Mouse (Mus musculus): ENCODE results near the gene Sort1. TPM values are rescaled to one million over a fixed set of nuclear protein-coding genes. Genes with fewer than 3 reads are reported as not detected.

The Sort1 gene
- polyA plus RNA-seq, 1 experiment from 2014 or later, result 16.6 TPM

DNA sequence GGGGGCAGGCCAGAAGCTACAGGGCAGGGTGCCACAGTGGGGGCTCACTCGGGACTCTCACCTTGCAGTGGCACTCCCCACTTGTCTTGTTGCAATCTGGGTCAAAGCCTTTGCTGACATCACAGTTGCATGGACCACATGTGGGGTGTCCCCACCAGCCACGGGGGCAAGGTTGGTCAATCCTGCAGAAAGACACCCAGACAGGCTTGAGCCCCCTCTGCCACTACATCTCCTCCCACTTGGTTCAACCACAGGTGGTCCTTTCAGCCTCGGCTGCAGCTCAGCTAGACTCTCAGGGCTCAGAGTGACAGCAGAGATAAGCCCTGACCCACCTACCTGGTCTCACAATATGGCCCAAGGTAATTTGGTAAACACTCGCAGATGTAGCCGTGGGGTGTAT lies 116.6 kb downstream of the Sort1 start:
- Histone ChIP-seq H3K4me3 (ENCODE audit: low read depth, low read length) (no peak overlapping the region), H3K36me3 (ENCODE audit: control insufficient read depth, insufficient read depth, low read length) (peaks cover 100% of the 10 kb centered on the region), H3K9ac (ENCODE audit: low read length) (no peak overlapping the region), H3K9me3 (replicated peaks; ENCODE audit: control insufficient read depth, low read length) (no peaks in the 10 kb centered on the region), H3K4me2 (ENCODE audit: low read length) (no peak overlapping the region), H3K27ac (ENCODE audit: low read depth, low read length) (no peak overlapping the region), H3K4me1 (ENCODE audit: control insufficient read depth, insufficient read depth, low read length) (peaks cover 6% of the 10 kb centered on the region), H3K27me3 (replicated peaks; ENCODE audit: control insufficient read depth, insufficient read depth, low read length) (no peaks in the 10 kb centered on the region)
- WGBS, result 92% methylated on average over 5 of the region's 5 CpGs
- DNase-seq (ENCODE audit: low spot score) (no peak), ATAC-seq (no peak)

DNA sequence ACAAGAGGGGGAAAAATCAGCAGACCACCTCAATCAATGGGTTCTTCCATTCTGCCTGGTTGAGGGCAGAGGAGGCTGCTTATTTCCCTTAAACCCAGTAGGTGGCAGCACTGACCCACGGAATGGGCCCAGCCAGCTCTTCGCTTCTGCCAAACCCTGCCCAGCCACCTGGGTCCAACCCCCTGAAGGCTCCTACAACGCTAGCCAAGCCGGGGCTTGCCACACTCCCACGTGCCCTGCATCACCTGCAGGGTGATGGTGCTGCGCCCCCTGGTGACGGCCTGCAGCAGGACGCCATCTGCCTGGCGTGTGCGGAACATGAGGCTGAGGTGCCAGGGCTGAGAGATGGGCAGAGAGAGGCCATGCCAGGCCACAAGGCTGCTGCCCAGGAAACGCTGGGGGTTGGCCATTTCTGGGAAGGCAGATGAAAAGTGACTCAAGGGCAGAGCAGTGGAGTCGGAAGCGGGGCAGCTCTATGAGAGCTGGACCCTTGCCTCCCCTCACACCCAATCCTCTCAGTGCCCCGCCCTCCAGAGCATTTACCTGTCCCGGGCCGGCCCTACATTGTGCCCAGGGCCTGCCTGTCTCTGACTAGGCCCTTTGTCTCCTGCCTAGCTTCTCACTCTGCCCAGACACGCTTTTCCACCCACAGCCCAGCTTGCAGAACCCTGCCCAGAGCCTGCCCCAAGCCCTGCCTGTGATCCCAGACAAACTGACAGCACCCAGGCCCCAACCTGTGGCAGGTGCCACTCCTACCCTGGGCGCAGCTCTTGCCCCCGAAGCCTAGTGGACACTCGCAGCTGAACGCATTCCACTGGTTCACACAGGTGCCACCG lies 118.0 kb downstream of the Sort1 start:
- peaks cover 97% of the 10 kb centered on the region for H3K36me3 ChIP-seq (ENCODE audit: control insufficient read depth, insufficient read depth, low read length)
- no peaks in the 10 kb centered on the region for H3K9me3 ChIP-seq (replicated peaks; ENCODE audit: control insufficient read depth, low read length)
- H3K4me1 ChIP-seq (ENCODE audit: control insufficient read depth, insufficient read depth, low read length), result peaks cover 13% of the 10 kb centered on the region
- no peaks in the 10 kb centered on the region for H3K27me3 ChIP-seq (replicated peaks; ENCODE audit: control insufficient read depth, insufficient read depth, low read length)
- peak overlapping the region; percentile 32; the same call in 1 of the 2 replicates for H3K9ac ChIP-seq (ENCODE audit: low read length)
- peak overlapping the region; percentile 66 for H3K27ac ChIP-seq (ENCODE audit: low read depth, low read length)
- DNase-seq (ENCODE audit: low spot score) (peak; percentile 96), ATAC-seq (peak; percentile 91)
- no peak overlapping the region for H3K4me3 ChIP-seq (ENCODE audit: low read depth, low read length)
- 0 out of 2 replicates have a peak overlapping the region, but pooled peaks have one; percentile 12 for H3K4me2 ChIP-seq (ENCODE audit: low read length)
- 37% methylated on average over 22 of the region's 22 CpGs for WGBS

DNA sequence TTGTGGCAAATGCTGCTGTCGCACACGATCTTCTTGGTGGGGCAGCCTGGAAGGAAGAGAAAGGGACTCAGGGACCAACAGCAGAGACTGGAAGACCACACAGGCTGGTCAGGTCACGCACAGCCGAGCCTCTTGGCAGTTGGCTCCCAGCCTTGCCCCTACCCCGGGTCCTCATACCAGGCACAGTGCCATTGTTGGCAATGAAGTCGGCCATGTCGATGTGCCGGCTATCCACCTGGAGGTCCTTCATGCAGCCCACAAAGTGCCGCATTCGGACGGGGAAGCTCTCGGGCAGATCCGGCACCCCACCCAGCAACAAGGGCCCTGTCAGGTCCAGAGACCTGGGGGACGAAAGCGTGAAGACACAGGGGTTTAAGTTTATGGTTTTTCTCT lies 118.6 kb downstream of the Sort1 start:
- 78% methylated on average over 15 of the region's 15 CpGs for WGBS
- no peak overlapping the region for H3K4me2 ChIP-seq (ENCODE audit: low read length)
- no peak overlapping the region for H3K4me3 ChIP-seq (ENCODE audit: low read depth, low read length)
- H3K36me3 ChIP-seq (ENCODE audit: control insufficient read depth, insufficient read depth, low read length), result peaks cover 95% of the 10 kb centered on the region
- H3K27ac ChIP-seq (ENCODE audit: low read depth, low read length), result peak overlapping the region; percentile 66; the same call in 1 of the 2 replicates
- H3K9me3 ChIP-seq (replicated peaks; ENCODE audit: control insufficient read depth, low read length), result no peaks in the 10 kb centered on the region
- H3K4me1 ChIP-seq (ENCODE audit: control insufficient read depth, insufficient read depth, low read length), result peaks cover 13% of the 10 kb centered on the region
- ATAC-seq (no peak), DNase-seq (ENCODE audit: low spot score) (no peak)
- no peaks in the 10 kb centered on the region for H3K27me3 ChIP-seq (replicated peaks; ENCODE audit: control insufficient read depth, insufficient read depth, low read length)
- H3K9ac ChIP-seq (ENCODE audit: low read length), result no peak overlapping the region

DNA sequence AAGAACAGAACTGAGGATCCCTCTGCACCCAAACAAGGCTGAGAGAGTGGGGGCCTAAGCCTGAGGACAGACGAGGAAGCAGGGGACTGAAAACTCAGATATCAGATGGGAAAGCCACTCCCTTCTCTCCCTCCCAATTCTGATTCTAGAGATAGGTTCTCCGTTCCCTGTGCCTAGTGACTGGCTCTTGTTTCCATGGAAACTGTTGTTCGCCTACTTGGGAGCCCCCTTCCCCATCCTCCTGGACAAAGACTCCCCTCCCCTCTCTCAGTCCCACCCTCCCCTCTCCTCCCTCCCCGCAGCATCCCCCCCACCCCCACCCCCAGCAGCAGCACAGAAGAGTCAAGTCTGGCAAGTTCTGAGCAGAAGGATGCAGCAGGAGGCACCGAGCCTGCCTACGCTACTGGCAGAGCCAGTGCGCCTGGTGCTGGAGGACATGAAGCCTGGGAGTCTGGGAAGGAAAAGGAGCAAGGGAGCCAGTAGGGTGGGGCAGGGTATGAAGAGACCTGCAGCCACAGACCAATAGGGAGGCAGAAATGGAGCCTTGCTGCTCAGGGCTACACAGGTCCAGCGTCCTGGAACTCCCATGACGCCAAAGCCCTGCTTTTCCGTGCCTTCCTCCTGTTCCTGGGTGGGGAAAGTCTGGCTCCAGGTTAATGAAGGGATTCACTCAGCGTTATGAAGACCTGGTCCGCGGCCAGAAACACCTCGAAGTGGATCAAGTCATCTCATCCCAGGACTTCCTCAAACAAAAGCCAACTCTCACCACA lies 121.8 kb downstream of the Sort1 start:
- no peaks in the 10 kb centered on the region for H3K27me3 ChIP-seq (replicated peaks; ENCODE audit: control insufficient read depth, insufficient read depth, low read length)
- DNase-seq (ENCODE audit: low spot score) (peak; percentile 83), ATAC-seq (peak; percentile 42)
- peak overlapping the region; percentile 43 for H3K9ac ChIP-seq (ENCODE audit: low read length)
- peaks cover 28% of the 10 kb centered on the region for H3K4me1 ChIP-seq (ENCODE audit: control insufficient read depth, insufficient read depth, low read length)
- H3K27ac ChIP-seq (ENCODE audit: low read depth, low read length), result peak overlapping the region; percentile 52
- peak overlapping the region; percentile 4; the same call in 1 of the 2 replicates for H3K4me2 ChIP-seq (ENCODE audit: low read length)
- H3K4me3 ChIP-seq (ENCODE audit: low read depth, low read length), result no peak overlapping the region
- H3K9me3 ChIP-seq (replicated peaks; ENCODE audit: control insufficient read depth, low read length), result no peaks in the 10 kb centered on the region
- WGBS, result 20% methylated on average over 14 of the region's 14 CpGs
- H3K36me3 ChIP-seq (ENCODE audit: control insufficient read depth, insufficient read depth, low read length), result peaks cover 83% of the 10 kb centered on the region

DNA sequence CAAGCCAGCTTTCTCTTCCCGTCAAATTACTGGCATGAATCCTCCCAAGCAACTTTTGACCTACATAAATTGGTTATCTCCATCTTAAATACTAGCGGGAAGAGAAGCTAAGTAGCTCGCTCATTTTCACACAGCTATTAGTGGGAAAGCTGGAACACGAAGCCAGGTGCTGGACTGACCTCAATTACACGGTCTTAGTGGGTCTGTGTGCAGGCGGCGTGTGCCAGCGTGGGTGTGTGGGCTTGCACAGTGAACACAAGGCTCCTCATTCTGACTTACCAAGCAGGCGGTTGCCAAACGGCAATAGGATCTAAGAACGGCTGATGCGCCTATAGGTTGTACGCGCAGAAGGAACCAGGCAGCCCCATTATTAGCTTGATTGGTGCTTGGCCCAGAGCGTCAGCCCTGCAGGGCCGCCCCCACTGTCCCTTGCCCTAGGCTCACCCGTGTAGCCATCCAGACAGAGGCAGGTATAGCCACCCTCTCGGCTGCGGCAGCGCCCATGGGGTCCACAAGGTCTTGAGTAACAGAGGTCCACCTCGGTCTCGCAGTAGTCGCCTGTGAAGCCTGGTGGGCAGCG lies 122.5 kb downstream of the Sort1 start:
- no peak overlapping the region for H3K4me3 ChIP-seq (ENCODE audit: low read depth, low read length)
- H3K4me2 ChIP-seq (ENCODE audit: low read length), result no peak overlapping the region
- ATAC-seq, result no peak

DNA sequence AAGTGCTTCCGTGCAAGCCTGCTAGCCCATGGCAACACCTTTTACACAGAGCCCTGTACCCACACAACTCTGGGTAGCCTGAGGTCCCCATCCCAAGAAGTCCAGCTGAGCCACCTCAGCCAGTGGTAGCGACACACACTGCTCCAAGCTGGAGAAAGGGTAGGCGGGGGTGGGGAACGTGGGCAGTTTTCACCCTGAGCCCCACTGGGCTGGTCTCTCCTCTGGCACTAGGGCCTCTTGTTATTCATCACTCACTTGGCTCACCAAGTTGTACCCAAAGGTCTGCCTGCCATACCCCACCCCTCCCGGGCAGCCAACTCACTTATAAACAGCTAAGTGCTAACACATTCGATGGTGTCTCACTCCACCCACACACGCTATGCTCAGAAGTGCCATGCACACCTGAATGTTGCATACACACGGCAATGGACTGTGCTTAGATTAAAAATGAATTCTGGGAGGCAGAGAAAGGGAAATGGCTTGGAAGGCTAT lies 124.7 kb downstream of the Sort1 start:
- Histone ChIP-seq H3K36me3 (ENCODE audit: control insufficient read depth, insufficient read depth, low read length) (peaks cover 72% of the 10 kb centered on the region), H3K4me3 (ENCODE audit: low read depth, low read length) (no peak overlapping the region), H3K9me3 (replicated peaks; ENCODE audit: control insufficient read depth, low read length) (peaks cover 5% of the 10 kb centered on the region; the same call in 1 of the 2 replicates), H3K4me1 (ENCODE audit: control insufficient read depth, insufficient read depth, low read length) (peaks cover 41% of the 10 kb centered on the region), H3K27me3 (replicated peaks; ENCODE audit: control insufficient read depth, insufficient read depth, low read length) (no peaks in the 10 kb centered on the region), H3K27ac (ENCODE audit: low read depth, low read length) (no peak overlapping the region), H3K4me2 (ENCODE audit: low read length) (no peak overlapping the region), H3K9ac (ENCODE audit: low read length) (no peak overlapping the region)
- no peak for ATAC-seq
- no peak for DNase-seq (ENCODE audit: low spot score)
- WGBS, result 89% methylated on average over 8 of the region's 8 CpGs

More for the DNA sequence above, 122.5 kb downstream of the Sort1 start:
- DNase-seq (ENCODE audit: low spot score), result no peak
- H3K27ac ChIP-seq (ENCODE audit: low read depth, low read length), result peak overlapping the region; percentile 52
- H3K4me1 ChIP-seq (ENCODE audit: control insufficient read depth, insufficient read depth, low read length), result peaks cover 35% of the 10 kb centered on the region
- peaks cover 76% of the 10 kb centered on the region for H3K36me3 ChIP-seq (ENCODE audit: control insufficient read depth, insufficient read depth, low read length)
- H3K9ac ChIP-seq (ENCODE audit: low read length), result peak overlapping the region; percentile 17; the same call in 1 of the 2 replicates
- WGBS, result 74% methylated on average over 24 of the region's 24 CpGs
- H3K27me3 ChIP-seq (replicated peaks; ENCODE audit: control insufficient read depth, insufficient read depth, low read length), result no peaks in the 10 kb centered on the region
- H3K9me3 ChIP-seq (replicated peaks; ENCODE audit: control insufficient read depth, low read length), result no peaks in the 10 kb centered on the region

DNA sequence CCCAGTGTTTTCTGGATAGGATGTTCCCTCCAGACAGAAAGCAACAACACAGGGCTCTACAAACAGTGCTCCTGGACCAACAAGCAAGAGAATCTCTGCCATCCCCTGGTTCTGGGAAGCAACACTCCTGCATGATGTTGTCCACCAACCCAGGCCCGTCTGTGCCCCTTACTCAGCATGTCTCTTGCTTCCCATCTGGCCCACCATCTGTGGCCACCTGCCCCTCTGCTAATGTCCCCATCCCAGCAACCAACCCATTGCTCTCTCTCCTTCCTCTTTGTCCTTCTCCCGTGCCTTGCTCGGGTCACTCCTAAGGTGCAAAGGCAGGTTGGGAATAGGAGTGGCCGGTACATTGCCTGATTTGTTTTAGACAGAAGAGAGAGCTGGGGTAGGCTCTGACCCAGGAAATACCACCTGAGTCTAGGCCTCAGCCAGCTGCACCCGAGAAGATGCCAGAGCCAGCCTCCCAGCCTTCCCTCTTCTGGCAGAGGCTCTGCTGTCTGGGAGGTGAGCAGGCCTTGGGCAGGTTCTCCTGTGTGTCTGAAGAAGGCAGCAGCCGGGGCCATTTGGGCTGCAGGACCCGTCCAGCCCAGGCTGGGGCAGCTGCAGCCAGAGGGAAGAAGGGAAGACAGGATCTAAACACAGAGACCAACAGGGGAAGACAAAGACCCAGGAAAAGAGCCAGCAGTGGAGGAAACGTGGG lies 125.9 kb downstream of the Sort1 start:
- peak overlapping the region; percentile 80 for H3K9ac ChIP-seq (ENCODE audit: low read length)
- H3K27ac ChIP-seq (ENCODE audit: low read depth, low read length), result peak overlapping the region; percentile 99
- H3K4me2 ChIP-seq (ENCODE audit: low read length), result peak overlapping the region; percentile 88
- no peaks in the 10 kb centered on the region for H3K27me3 ChIP-seq (replicated peaks; ENCODE audit: control insufficient read depth, insufficient read depth, low read length)
- peaks cover 71% of the 10 kb centered on the region for H3K36me3 ChIP-seq (ENCODE audit: control insufficient read depth, insufficient read depth, low read length)
- peaks cover 47% of the 10 kb centered on the region for H3K4me1 ChIP-seq (ENCODE audit: control insufficient read depth, insufficient read depth, low read length)
- ATAC-seq (peak; percentile 8), DNase-seq (ENCODE audit: low spot score) (no peak)
- peaks cover 7% of the 10 kb centered on the region for H3K9me3 ChIP-seq (replicated peaks; ENCODE audit: control insufficient read depth, low read length)
- WGBS, result 21% methylated on average over 8 of the region's 8 CpGs
- peak overlapping the region; percentile 38 for H3K4me3 ChIP-seq (ENCODE audit: low read depth, low read length)

DNA sequence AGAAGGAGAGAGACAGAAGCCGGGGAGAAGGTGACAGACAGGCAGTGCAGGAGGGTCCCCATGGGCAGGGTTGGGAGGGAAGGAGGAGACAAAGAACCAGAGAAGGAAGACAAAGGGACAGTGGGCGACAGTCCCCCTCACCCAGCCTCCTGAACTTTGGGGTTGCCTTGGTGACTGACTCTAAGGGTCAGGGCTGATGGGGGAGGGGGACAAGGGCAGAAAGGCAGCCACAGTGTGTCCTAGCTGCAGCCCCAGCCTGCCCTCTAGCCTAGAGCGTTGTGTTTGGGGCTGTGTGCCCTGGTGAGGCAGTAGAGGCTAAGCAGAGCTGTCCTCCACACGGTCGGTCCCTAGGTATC lies 126.5 kb downstream of the Sort1 start:
- ATAC-seq (peak; percentile 33), DNase-seq (ENCODE audit: low spot score) (peak; percentile 71)
- H3K4me1 ChIP-seq (ENCODE audit: control insufficient read depth, insufficient read depth, low read length), result peaks cover 48% of the 10 kb centered on the region
- H3K9ac ChIP-seq (ENCODE audit: low read length), result peak overlapping the region; percentile 80
- peak overlapping the region; percentile 38 for H3K4me3 ChIP-seq (ENCODE audit: low read depth, low read length)
- H3K27ac ChIP-seq (ENCODE audit: low read depth, low read length), result peak overlapping the region; percentile 99
- H3K9me3 ChIP-seq (replicated peaks; ENCODE audit: control insufficient read depth, low read length), result peaks cover 7% of the 10 kb centered on the region
- H3K4me2 ChIP-seq (ENCODE audit: low read length), result peak overlapping the region; percentile 88
- H3K36me3 ChIP-seq (ENCODE audit: control insufficient read depth, insufficient read depth, low read length), result peaks cover 65% of the 10 kb centered on the region
- WGBS, result 5% methylated on average over 5 of the region's 5 CpGs
- H3K27me3 ChIP-seq (replicated peaks; ENCODE audit: control insufficient read depth, insufficient read depth, low read length), result no peaks in the 10 kb centered on the region

Data from forebrain, embryonic 14.5 days (tissue).